Mouse (Mus musculus): Measurements from ENCODE around the gene Lsamp.

DNA sequence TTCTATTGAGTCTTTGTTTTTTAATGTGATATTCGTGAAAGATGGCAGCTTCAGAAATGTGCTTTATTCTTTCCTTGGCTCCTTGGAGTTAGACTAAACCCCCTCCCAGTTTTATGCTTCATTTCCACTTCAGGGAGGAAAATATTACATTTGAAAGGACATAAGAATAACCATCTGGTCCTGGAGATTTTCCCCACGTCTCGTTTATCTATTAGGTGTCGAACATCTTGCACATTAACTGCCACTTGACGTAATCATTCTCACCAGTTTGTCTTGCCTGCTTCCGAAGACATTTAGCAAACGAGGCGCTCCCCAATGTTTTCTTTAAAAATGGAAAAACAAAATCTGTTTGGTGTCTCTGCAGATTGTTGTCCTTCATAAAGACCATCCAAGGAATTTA lies 756.1 kb downstream of the Lsamp start:
- no peak for TF ChIP-seq CTCF (IDR thresholded peaks at IDR 0.05; ENCODE audit: low read depth, low read length)
- TF ChIP-seq POLR2A (IDR thresholded peaks at IDR 0.05; ENCODE audit: extremely low read depth, insufficient read depth, low read length) = no peak
